Mouse (Mus musculus) midbrain, embryonic 15.5 days (tissue): ENCODE results near the gene Dbndd2. TPM values are rescaled to one million over a fixed set of nuclear protein-coding genes. Genes with fewer than 3 reads are reported as not detected.

Experiments used
- ATAC-seq: fragments of 200-750 bp; cut with Nextera tagmentation; replicated peaks from 2 replicates; pipeline ENCODE4 v1.8.0; 2017; ENCODE audit warnings: moderate TSS enrichment
- H3K27ac ChIP-seq: fragments of 300-500 bp; sonication (generic); 2 replicates; pipeline ENCODE4 v1.5.1; 2015; ENCODE audit warnings: mild to moderate bottlenecking, inconsistent platforms
- H3K27me3 ChIP-seq: fragments of 300-500 bp; sonication (generic); replicated peaks from 2 replicates; pipeline ENCODE4 v1.6.1; 2015; ENCODE audit warnings: inconsistent platforms
- H3K36me3 ChIP-seq: fragments of 300-500 bp; sonication (generic); replicated peaks from 2 replicates; pipeline ENCODE4 v1.6.1; 2015; ENCODE audit warnings: inconsistent platforms
- H3K4me1 ChIP-seq: fragments of 300-500 bp; sonication (generic); 2 replicates; pipeline ENCODE4 v1.6.1; 2015; ENCODE audit warnings: inconsistent platforms
- H3K4me2 ChIP-seq: fragments of 300-500 bp; sonication (generic); 2 replicates; pipeline ENCODE4 v1.6.1; 2015; ENCODE audit warnings: inconsistent platforms, mild to moderate bottlenecking, moderate library complexity
- H3K4me3 ChIP-seq: fragments of 300-500 bp; sonication (generic); 2 replicates; pipeline ENCODE4 v1.5.1; 2015; ENCODE audit warnings: mild to moderate bottlenecking, inconsistent platforms
- H3K9ac ChIP-seq: fragments of 300-500 bp; sonication (generic); 2 replicates; pipeline ENCODE4 v1.6.1; 2015; ENCODE audit warnings: mild to moderate bottlenecking, inconsistent platforms
- H3K9me3 ChIP-seq: fragments of 300-500 bp; sonication (generic); 2 replicates; pipeline ENCODE4 v1.6.1; 2016; ENCODE audit warnings: inconsistent platforms
- WGBS: fragments of 180-500 bp; shearing (Covaris S2); methylation state at CpG from one replicate; pipeline ENCODE4 v1.1.7; 2015; ENCODE audit warnings: mixed read lengths; 5-methylcytosine and 5-hydroxymethylcytosine counted together
- polyA plus RNA-seq: library from polyadenylated mRNA; unstranded; fragments of >200 nt; fragmentation: Nextera tagmentation; extraction: Ambion mirVana; gene quantifications from 2 replicates; pipeline ENCODE4 v1.2.1, GENCODE M21; 2015

Dbndd2 gene
- polyA plus RNA-seq, 1 experiment from 2014 or later: 19.5 TPM

GRCm38 (mm10) chr2:164456413-164456812 is 29.5 kb upstream of the Dbndd2 start:
- H3K27me3 ChIP-seq: no peaks in the 10 kb centered on the region; the same call in 1 of the 2 replicates
- no peaks in the 10 kb centered on the region for H3K36me3 ChIP-seq
- ATAC-seq: no peak
- H3K4me1 ChIP-seq: 0 out of 2 replicates have a peak, but pooled peaks cover 6% of the 10 kb centered on the region
- H3K4me2 ChIP-seq: peak overlapping the region; percentile 30; the same call in 1 of the 2 replicates
- 90% methylated on average over 1 of the region's 1 CpGs for WGBS
- no peaks in the 10 kb centered on the region for H3K9me3 ChIP-seq
- no peak overlapping the region for H3K27ac ChIP-seq
- no peak overlapping the region; the same call in 1 of the 2 replicates for H3K9ac ChIP-seq
- no peak overlapping the region for H3K4me3 ChIP-seq

- no peak within 1 kb of the TSS for H3K4me3 ChIP-seq
- H3K27me3 ChIP-seq: no peaks in the 10 kb centered on the region; the same call in 1 of the 2 replicates
- no peak within 1 kb of the TSS for H3K27ac ChIP-seq
- H3K4me2 ChIP-seq: peak within 1 kb of the TSS; percentile 30
- no peaks in the 10 kb centered on the region for H3K36me3 ChIP-seq
- no peak for ATAC-seq
- H3K4me1 ChIP-seq: peaks cover 9% of the 10 kb centered on the region
- H3K9ac ChIP-seq: peak within 1 kb of the TSS; percentile 13; the same call in 1 of the 2 replicates
- WGBS: 5% methylated on average over 7 of the region's 7 CpGs
- H3K9me3 ChIP-seq: no peaks in the 10 kb centered on the region
Measured at GRCm38 (mm10) chr2:164456864-164457300, 29.0 kb upstream of the Dbndd2 start, which contains the start of gene Sys1. TSS of gene Sys1 (plus strand) at chr2:164456964.

GRCm38 (mm10) chr2:164457942-164458341 is 28.0 kb upstream of the Dbndd2 start:
- ATAC-seq: no peak
- Histone ChIP-seq H3K9ac (no peak overlapping the region), H3K9me3 (no peaks in the 10 kb centered on the region), H3K4me2 (no peak overlapping the region), H3K36me3 (0 out of 2 replicates have a peak, but pooled peaks cover under 1% of the 10 kb centered on the region), H3K27ac (no peak overlapping the region), H3K4me1 (peaks cover 20% of the 10 kb centered on the region), H3K4me3 (no peak overlapping the region), H3K27me3 (no peaks in the 10 kb centered on the region; the same call in 1 of the 2 replicates)
- 70% methylated on average over 7 of the region's 7 CpGs for WGBS

GRCm38 (mm10) chr2:164458535-164458934 is 27.4 kb upstream of the Dbndd2 start:
- H3K4me3 ChIP-seq: no peak overlapping the region
- H3K4me2 ChIP-seq: no peak overlapping the region
- WGBS: 89% methylated on average over 8 of the region's 8 CpGs
- peaks cover 22% of the 10 kb centered on the region for H3K4me1 ChIP-seq
- H3K9ac ChIP-seq: no peak overlapping the region
- ATAC-seq: no peak
- peaks cover 3% of the 10 kb centered on the region; the same call in 1 of the 2 replicates for H3K36me3 ChIP-seq
- H3K27ac ChIP-seq: no peak overlapping the region
- H3K9me3 ChIP-seq: no peaks in the 10 kb centered on the region
- no peaks in the 10 kb centered on the region; the same call in 1 of the 2 replicates for H3K27me3 ChIP-seq

GRCm38 (mm10) chr2:164460745-164461551 is 25.0 kb upstream of the Dbndd2 start, which contains the start of gene Gm20458:
TSS of gene Gm20458 (plus strand) at chr2:164460967.
- peak within 1 kb of the TSS; percentile 71 for H3K9ac ChIP-seq
- under 1% methylated on average over 79 of the region's 79 CpGs for WGBS
- H3K4me2 ChIP-seq: peak within 1 kb of the TSS; percentile 63
- peak within 1 kb of the TSS; percentile 63 for H3K4me3 ChIP-seq
- H3K36me3 ChIP-seq: peaks cover 5% of the 10 kb centered on the region; the same call in 1 of the 2 replicates
- peaks cover 22% of the 10 kb centered on the region for H3K4me1 ChIP-seq
- H3K27ac ChIP-seq: peak within 1 kb of the TSS; percentile 94
- ATAC-seq: peak; percentile 99
- H3K9me3 ChIP-seq: no peaks in the 10 kb centered on the region
- H3K27me3 ChIP-seq: no peaks in the 10 kb centered on the region

- H3K27ac ChIP-seq: no peak overlapping the region
- no peak overlapping the region for H3K4me2 ChIP-seq
- H3K9ac ChIP-seq: no peak overlapping the region
- peaks cover 24% of the 10 kb centered on the region for H3K36me3 ChIP-seq
- no peak overlapping the region for H3K4me3 ChIP-seq
- no peaks in the 10 kb centered on the region for H3K9me3 ChIP-seq
- H3K27me3 ChIP-seq: no peaks in the 10 kb centered on the region
- peaks cover 16% of the 10 kb centered on the region for H3K4me1 ChIP-seq
- no peak for ATAC-seq
Measured at GRCm38 (mm10) chr2:164465161-164465560, 20.7 kb upstream of the Dbndd2 start.

GRCm38 (mm10) chr2:164466787-164467186 is 19.1 kb upstream of the Dbndd2 start:
- WGBS: 86% methylated on average over 5 of the region's 5 CpGs
- H3K36me3 ChIP-seq: peaks cover 24% of the 10 kb centered on the region

GRCm38 (mm10) chr2:164470254-164470653 is 15.7 kb upstream of the Dbndd2 start:
- H3K4me3 ChIP-seq: no peak overlapping the region
- ATAC-seq: no peak
- H3K27ac ChIP-seq: no peak overlapping the region
- no peaks in the 10 kb centered on the region for H3K27me3 ChIP-seq
- H3K4me2 ChIP-seq: no peak overlapping the region
- 33% methylated on average over 10 of the region's 10 CpGs for WGBS
- H3K9ac ChIP-seq: no peak overlapping the region
- H3K4me1 ChIP-seq: no peaks in the 10 kb centered on the region
- H3K9me3 ChIP-seq: no peaks in the 10 kb centered on the region
- H3K36me3 ChIP-seq: peaks cover 21% of the 10 kb centered on the region

More at GRCm38 (mm10) chr2:164466787-164467186, 19.1 kb upstream of the Dbndd2 start:
- H3K27ac ChIP-seq: no peak overlapping the region
- H3K9me3 ChIP-seq: no peaks in the 10 kb centered on the region
- no peak overlapping the region for H3K9ac ChIP-seq
- H3K4me2 ChIP-seq: no peak overlapping the region
- H3K4me3 ChIP-seq: no peak overlapping the region
- H3K4me1 ChIP-seq: peaks cover 14% of the 10 kb centered on the region
- no peak for ATAC-seq
- no peaks in the 10 kb centered on the region for H3K27me3 ChIP-seq

- ATAC-seq: no peak
Measured at GRCm38 (mm10) chr2:164473624-164474023, 12.3 kb upstream of the Dbndd2 start, which contains the start of gene Trp53tg5. TSS of gene Trp53tg5 (minus strand) at chr2:164473724.

GRCm38 (mm10) chr2:164486258-164487114 is 580 bp downstream of the Dbndd2 start:
- peaks cover 16% of the 10 kb centered on the region for H3K4me1 ChIP-seq
- H3K9ac ChIP-seq: peak overlapping the region; percentile 63
- H3K27ac ChIP-seq: no peak overlapping the region
- H3K36me3 ChIP-seq: no peaks in the 10 kb centered on the region; the same call in 1 of the 2 replicates
- H3K4me2 ChIP-seq: peak overlapping the region; percentile 99
- H3K27me3 ChIP-seq: peaks cover 10% of the 10 kb centered on the region
- peak overlapping the region; percentile 61 for H3K4me3 ChIP-seq
- under 1% methylated on average over 80 of the region's 90 CpGs for WGBS
- H3K9me3 ChIP-seq: no peaks in the 10 kb centered on the region
- peak; percentile 85 for ATAC-seq

More at GRCm38 (mm10) chr2:164473624-164474023, 12.3 kb upstream of the Dbndd2 start, which contains the start of gene Trp53tg5:
- Histone ChIP-seq H3K9me3 (no peaks in the 10 kb centered on the region), H3K4me1 (no peaks in the 10 kb centered on the region), H3K27ac (no peak within 1 kb of the TSS), H3K36me3 (peaks cover 12% of the 10 kb centered on the region; the same call in 1 of the 2 replicates), H3K4me2 (no peak within 1 kb of the TSS), H3K27me3 (no peaks in the 10 kb centered on the region), H3K4me3 (no peak within 1 kb of the TSS), H3K9ac (no peak within 1 kb of the TSS)
- WGBS: 89% methylated on average over 6 of the region's 6 CpGs

- no peak for ATAC-seq
Measured at GRCm38 (mm10) chr2:164487115-164487527, 1.2 kb downstream of the Dbndd2 start.

More at GRCm38 (mm10) chr2:164487115-164487527, 1.2 kb downstream of the Dbndd2 start:
- Histone ChIP-seq H3K9me3 (no peaks in the 10 kb centered on the region), H3K36me3 (no peaks in the 10 kb centered on the region; the same call in 1 of the 2 replicates), H3K4me1 (peaks cover 16% of the 10 kb centered on the region), H3K9ac (peak overlapping the region; percentile 63), H3K4me2 (peak overlapping the region; percentile 99), H3K27ac (no peak overlapping the region), H3K27me3 (peaks cover 10% of the 10 kb centered on the region), H3K4me3 (peak overlapping the region; percentile 61)
- 14% methylated on average over 11 of the region's 11 CpGs for WGBS
